ENCODE assay signal across 14 mouse cellular contexts in genomic region chr13:91896476-91896875, GRCm38 (mm10). TPM values are rescaled to one million over a fixed set of nuclear protein-coding genes. Genes with fewer than 3 reads are reported as not detected.
"Had no signal": no experiment of that assay in that cellular context is flagged by ENCODE, and none has a peak within 500 bp of the region (broad histone marks: within the 10 kb centered on the region; RNA-seq: fewer than 3 reads in every experiment).

No protein-coding gene starts in this region.

- H3K36me3 ChIP-seq: limb, embryonic 10.5 days; liver, embryonic 15.5 days; midbrain, embryonic 13.5 days had no signal

- DNase-seq: kidney, postnatal 25 days; lung, adult 2 months; lung, postnatal 36 days; thymus, postnatal 4 days had no signal

- H3K9me3 ChIP-seq: limb, embryonic 10.5 days; liver, embryonic 15.5 days; midbrain, embryonic 13.5 days had no signal

- H3K27ac ChIP-seq: left cerebral cortex, adult 2 months; limb, embryonic 10.5 days; liver, embryonic 15.5 days; midbrain, embryonic 13.5 days had no signal

- H3K4me1 ChIP-seq: limb, embryonic 10.5 days; liver, embryonic 15.5 days; midbrain, embryonic 13.5 days had no signal

- H3K4me2 ChIP-seq: liver, embryonic 11.5 days; liver, embryonic 15.5 days; midbrain, embryonic 13.5 days had no signal

- ATAC-seq: lung, postnatal 0 days; midbrain, embryonic 13.5 days had no signal

- H3K4me3 ChIP-seq: left cerebral cortex, adult 2 months; limb, embryonic 10.5 days; liver, embryonic 15.5 days; midbrain, embryonic 13.5 days had no signal

- H3K27me3 ChIP-seq: liver, embryonic 15.5 days; midbrain, embryonic 13.5 days had no signal

- H3K9ac ChIP-seq: liver, embryonic 15.5 days; midbrain, embryonic 13.5 days had no signal

RNA-seq across cellular contexts. Expression of gene Ckmt2, which starts 19.8 kb away (rescaled TPM):
- total RNA-seq: left cerebral cortex, adult 2 months; left cerebral cortex, postnatal 14 days; megakaryocyte progenitor cell, adult 5-6 weeks; midbrain, postnatal 0 days had no signal
- polyA plus RNA-seq: limb, embryonic 10.5 days; liver, embryonic 11.5 days; midbrain, embryonic 13.5 days; midbrain, postnatal 0 days; neural tube, embryonic 14.5 days had no signal
